Mouse (Mus musculus): ENCODE data around the gene Ubtd1.
"Not testable (repeated sequence)": the region's sequence is repeated elsewhere in the genome, so short reads cannot be mapped to it uniquely, and the experiment has no call there.

Gene Ubtd1

DNA sequence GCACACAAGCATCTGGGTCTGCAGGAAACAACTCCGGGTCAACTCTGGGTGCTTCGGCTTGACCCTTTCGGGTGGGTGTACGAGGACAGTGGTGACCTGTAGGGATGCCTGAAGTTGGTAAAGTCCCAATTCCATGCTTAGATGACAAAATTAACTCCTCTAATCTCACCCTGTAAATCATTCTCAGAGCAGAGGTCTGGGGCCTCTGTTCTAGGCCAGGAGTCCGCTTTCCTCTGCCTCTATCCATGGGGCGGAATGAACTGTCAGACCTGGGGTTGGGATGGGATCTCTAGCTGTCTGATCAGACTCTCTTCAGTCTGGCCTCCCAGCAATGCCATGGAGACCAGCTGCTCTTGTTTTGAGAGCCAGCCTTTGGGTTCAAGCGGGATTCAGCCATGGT lies 79.9 kb downstream of the Ubtd1 start:
- DNase-seq (ENCODE audit: low spot score in 2 of 2) = no peak

DNA sequence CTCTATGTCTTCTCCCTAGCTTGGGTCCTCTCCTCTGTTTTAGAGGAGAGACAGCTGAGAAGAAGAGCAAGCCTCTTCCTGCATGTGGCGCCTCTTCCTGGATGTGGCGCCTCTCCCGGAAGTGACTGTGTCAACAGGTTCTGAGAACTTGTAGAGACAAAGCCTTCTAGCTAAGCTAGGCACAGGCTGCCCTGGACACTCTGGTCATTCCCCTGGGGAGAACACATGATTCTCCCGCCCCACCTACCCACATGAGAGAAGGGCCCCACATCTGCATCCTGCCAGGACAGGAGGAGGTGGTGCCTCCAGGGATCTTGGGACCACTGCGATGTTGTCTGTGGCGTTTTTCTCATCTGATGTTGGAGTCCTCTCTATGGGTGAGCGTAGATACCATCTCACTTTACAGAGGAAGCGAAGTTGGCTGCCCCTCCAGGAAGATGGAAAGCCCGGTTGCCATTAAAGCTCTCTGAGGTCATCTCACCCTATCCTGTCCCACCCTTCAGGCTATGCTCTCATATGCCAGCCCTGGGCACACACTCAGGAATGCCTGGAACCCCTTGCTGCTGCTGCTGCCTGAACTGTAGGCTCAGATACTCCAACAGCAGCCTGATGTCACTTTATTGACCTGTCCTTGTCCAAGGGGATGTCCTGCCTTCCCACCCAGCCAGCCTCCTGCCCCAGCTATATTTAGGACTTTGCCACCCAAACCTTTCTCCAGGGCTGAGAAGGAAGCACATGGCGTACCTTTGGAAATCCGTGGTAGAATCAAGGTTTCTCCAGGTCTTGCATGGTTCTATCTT lies 87.1 kb downstream of the Ubtd1 start:
- DNase-seq (ENCODE audit: low spot score in 2 of 2) = no peak

DNA sequence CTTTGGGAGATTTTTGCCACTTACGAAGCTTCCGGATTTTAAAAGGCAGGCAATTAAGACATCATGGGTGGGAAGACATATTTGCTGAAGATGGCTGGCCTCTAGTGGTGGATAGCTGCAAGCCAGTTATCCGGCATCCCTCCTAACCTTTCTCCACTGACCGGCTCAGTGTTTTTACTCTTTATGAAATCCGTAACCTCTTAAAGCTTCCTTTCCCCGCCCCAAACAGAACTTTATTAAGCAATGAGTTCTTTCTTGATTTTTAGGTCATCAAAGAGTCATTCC lies 87.6 kb downstream of the Ubtd1 start:
- no peak for DNase-seq (ENCODE audit: low spot score in 2 of 2)

- no peak for DNase-seq (ENCODE audit: low spot score in 2 of 2)
These were observed 89.7 kb downstream of the Ubtd1 start for GRCm38 (mm10) chr19:42071221-42071620.

GRCm38 (mm10) chr19:42071886-42072608 lies 90.5 kb downstream of the Ubtd1 start:
- no peak for DNase-seq (ENCODE audit: low spot score in 2 of 2)

- DNase-seq (ENCODE audit: low spot score in 2 of 2) = no peak
These were observed 91.2 kb downstream of the Ubtd1 start for GRCm38 (mm10) chr19:42072802-42073201.

DNA sequence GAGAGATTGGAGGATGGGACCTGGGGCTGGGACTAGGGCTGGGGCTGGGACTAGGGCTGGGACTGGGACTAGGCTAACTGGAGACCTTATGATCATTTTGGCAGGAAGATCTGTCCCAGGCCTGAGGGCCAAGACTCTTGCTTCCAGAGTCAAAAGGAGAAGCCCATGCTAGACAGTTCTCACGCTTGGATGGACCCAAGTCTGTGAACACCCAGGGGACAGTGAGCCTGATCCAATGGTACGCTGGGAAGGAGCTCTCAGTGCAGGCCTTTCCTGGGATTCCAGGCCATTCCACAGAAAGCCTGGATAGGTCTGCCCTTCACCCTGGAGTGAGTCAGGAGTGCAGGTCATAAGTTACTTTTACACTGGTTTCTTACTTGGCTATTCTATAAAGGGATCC lies 93.5 kb downstream of the Ubtd1 start:
- no peak for DNase-seq (ENCODE audit: low spot score in 2 of 2)

GRCm38 (mm10) chr19:42075992-42076391 lies 94.4 kb downstream of the Ubtd1 start:
- no peak for DNase-seq (ENCODE audit: low spot score in 2 of 2)

- no peak for DNase-seq (ENCODE audit: low spot score in 2 of 2)
These were observed 97.0 kb downstream of the Ubtd1 start for GRCm38 (mm10) chr19:42078566-42078965.

- no peak for DNase-seq (ENCODE audit: low spot score in 2 of 2)
These were observed 97.4 kb downstream of the Ubtd1 start for GRCm38 (mm10) chr19:42079006-42079405.

GRCm38 (mm10) chr19:42079950-42080349 lies 98.4 kb downstream of the Ubtd1 start:
- no peak for DNase-seq (ENCODE audit: low spot score in 2 of 2)

DNA sequence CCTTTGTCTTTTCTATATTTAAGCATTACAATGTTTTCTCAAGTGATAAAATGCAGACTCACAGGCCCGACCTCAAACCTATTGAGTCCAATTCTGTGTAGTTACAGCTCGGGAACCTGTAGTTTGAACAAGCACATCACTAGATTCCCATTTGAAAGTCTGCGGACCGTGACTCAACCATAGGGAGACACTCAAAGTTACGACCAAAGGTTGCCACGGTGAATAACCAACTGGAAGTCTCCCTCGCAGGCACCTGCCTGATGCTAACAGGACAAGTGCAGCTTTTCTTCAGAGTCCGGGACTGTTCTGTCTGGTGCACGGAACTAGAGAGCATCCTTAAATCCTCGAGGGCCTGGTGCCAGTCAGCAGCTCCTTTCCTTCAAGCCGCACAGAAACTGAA lies 98.9 kb downstream of the Ubtd1 start:
- DNase-seq (ENCODE audit: low spot score in 2 of 2) = no peak

DNA sequence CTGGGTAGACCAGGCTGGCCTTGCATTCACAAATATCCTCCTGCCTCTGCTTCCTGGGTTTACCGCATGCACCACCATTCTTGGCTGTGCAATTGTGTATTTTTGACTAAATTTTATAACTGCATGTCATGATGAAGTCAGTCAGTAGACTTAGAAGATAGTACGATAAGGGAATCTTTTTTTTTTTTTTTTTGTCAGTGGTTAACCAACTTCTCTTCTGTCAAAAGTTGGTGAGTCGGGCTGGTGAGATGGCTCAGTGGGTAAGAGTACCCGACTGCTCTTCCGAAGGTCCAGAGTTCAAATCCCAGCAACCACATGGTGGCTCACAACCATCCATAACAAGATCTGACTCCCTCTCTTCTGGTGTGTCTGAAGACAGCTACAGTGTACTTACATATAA lies 100.0 kb downstream of the Ubtd1 start:
- DNase-seq (ENCODE audit: low spot score in 2 of 2) = not testable (repeated sequence)
